Mouse (Mus musculus): ENCODE measurements around the gene Eefsec. TPM values are rescaled to one million over a fixed set of nuclear protein-coding genes. Genes with fewer than 3 reads are reported as not detected.

Gene Eefsec
- polyA plus RNA-seq, 1 experiment from 2014 or later: 19.2 TPM

DNA sequence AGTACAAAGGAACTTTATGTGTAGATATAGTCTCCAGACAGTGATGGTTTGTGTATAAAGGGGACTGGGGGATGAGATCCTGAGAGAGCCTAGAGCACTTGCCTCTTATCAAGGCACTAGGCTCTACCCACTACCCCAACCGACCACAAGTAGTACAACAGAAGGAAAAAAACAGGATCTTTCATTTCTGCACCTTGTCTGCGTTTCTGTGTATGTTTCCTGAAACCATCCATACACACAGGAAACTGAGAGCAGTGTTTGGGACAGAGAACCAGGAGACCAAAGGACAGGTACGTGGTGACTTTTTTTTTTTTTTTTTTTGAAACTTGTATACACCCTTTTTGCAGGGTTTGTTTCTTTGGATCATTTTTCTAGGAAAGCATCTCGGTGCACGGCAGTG, 678 bp downstream of the Eefsec start:
- H3K4me2 ChIP-seq (ENCODE audit: low read length): peak overlapping the region; percentile 74
- no peaks in the 10 kb centered on the region for H3K36me3 ChIP-seq (ENCODE audit: control insufficient read depth, insufficient read depth, low read length)
- 13% methylated on average over 5 of the region's 5 CpGs for WGBS
- no peaks in the 10 kb centered on the region for H3K27me3 ChIP-seq (ENCODE audit: control insufficient read depth, insufficient read depth, low read length)
- no peak for ATAC-seq (ENCODE audit: insufficient number of reproducible peaks, insufficient read depth, low FRiP score, low read depth)
- H3K9ac ChIP-seq (ENCODE audit: low read length): peak overlapping the region; percentile 81
- H3K9me3 ChIP-seq (ENCODE audit: control insufficient read depth, low read length): no peaks in the 10 kb centered on the region
- H3K4me3 ChIP-seq (ENCODE audit: control insufficient read depth in 1 of 2, insufficient read depth in 1 of 2, low read depth in 1 of 2, low read length in 2 of 2): peak overlapping the region; percentile 60 to 76
- H3K4me1 ChIP-seq (ENCODE audit: control insufficient read depth in 2 of 2, insufficient read depth in 2 of 2, low read length in 2 of 2): peaks cover 0 to 11% of the 10 kb centered on the region in 2 experiments; a peak in 2 of 4 replicates
- H3K27ac ChIP-seq (replicated peaks in 1 of 2; ENCODE audit: control insufficient read depth in 1 of 2, insufficient read depth in 1 of 2, low read depth in 2 of 2, low read length in 2 of 2): no peak overlapping the region

- 87% methylated on average over 7 of the region's 7 CpGs for WGBS
- no peak overlapping the region for H3K9ac ChIP-seq (ENCODE audit: low read length)
- ATAC-seq (ENCODE audit: insufficient number of reproducible peaks, insufficient read depth, low FRiP score, low read depth): no peak
- no peak overlapping the region for H3K27ac ChIP-seq (replicated peaks in 1 of 2; ENCODE audit: control insufficient read depth in 1 of 2, insufficient read depth in 1 of 2, low read depth in 2 of 2, low read length in 2 of 2)
- H3K4me2 ChIP-seq (ENCODE audit: low read length): no peak overlapping the region
- no peaks in the 10 kb centered on the region for H3K36me3 ChIP-seq (ENCODE audit: control insufficient read depth, insufficient read depth, low read length)
- H3K4me1 ChIP-seq (ENCODE audit: control insufficient read depth in 2 of 2, insufficient read depth in 2 of 2, low read length in 2 of 2): peaks cover 0 to 18% of the 10 kb centered on the region in 2 experiments; a peak in 2 of 4 replicates
- H3K9me3 ChIP-seq (ENCODE audit: control insufficient read depth, low read length): no peaks in the 10 kb centered on the region
- no peaks in the 10 kb centered on the region for H3K27me3 ChIP-seq (ENCODE audit: control insufficient read depth, insufficient read depth, low read length)
- H3K4me3 ChIP-seq (ENCODE audit: control insufficient read depth in 1 of 2, insufficient read depth in 1 of 2, low read depth in 1 of 2, low read length in 2 of 2): no peak overlapping the region
These were observed 2.1 kb downstream of the Eefsec start for GRCm38 (mm10) chr6:88444076-88444750.

DNA sequence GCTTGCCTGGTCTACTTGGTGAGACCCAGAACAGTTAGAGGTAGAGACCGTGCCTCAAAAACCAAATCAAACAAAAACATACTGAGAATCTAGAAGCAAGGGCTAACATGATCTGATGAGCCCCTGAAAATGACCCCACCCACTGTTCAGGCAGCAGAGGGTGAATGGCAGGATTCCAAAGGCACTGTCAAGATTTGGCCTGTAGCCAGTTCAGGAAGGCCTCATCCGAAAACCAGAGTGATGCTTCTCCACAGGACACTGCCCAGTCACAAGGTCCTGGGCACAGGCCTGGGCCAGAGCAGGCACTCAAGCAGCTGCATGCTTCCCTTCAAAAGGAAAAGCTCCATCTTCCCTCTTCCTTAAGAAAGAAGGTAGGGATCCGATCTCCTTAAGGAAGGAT, 2.9 kb downstream of the Eefsec start:
- H3K27ac ChIP-seq (replicated peaks in 1 of 2; ENCODE audit: control insufficient read depth in 1 of 2, insufficient read depth in 1 of 2, low read depth in 2 of 2, low read length in 2 of 2): no peak overlapping the region
- no peak overlapping the region for H3K4me2 ChIP-seq (ENCODE audit: low read length)
- no peak overlapping the region for H3K9ac ChIP-seq (ENCODE audit: low read length)
- H3K27me3 ChIP-seq (ENCODE audit: control insufficient read depth, insufficient read depth, low read length): no peaks in the 10 kb centered on the region
- 73% methylated on average over 3 of the region's 3 CpGs for WGBS
- no peak overlapping the region for H3K4me3 ChIP-seq (ENCODE audit: control insufficient read depth in 1 of 2, insufficient read depth in 1 of 2, low read depth in 1 of 2, low read length in 2 of 2)
- no peak for ATAC-seq (ENCODE audit: insufficient number of reproducible peaks, insufficient read depth, low FRiP score, low read depth)
- no peaks in the 10 kb centered on the region for H3K36me3 ChIP-seq (ENCODE audit: control insufficient read depth, insufficient read depth, low read length)
- peaks cover 0 to 18% of the 10 kb centered on the region in 2 experiments; a peak in 2 of 4 replicates for H3K4me1 ChIP-seq (ENCODE audit: control insufficient read depth in 2 of 2, insufficient read depth in 2 of 2, low read length in 2 of 2)
- no peaks in the 10 kb centered on the region for H3K9me3 ChIP-seq (ENCODE audit: control insufficient read depth, low read length)

- H3K4me2 ChIP-seq (ENCODE audit: low read length): no peak overlapping the region
- peaks cover 0 to 18% of the 10 kb centered on the region in 2 experiments; a peak in 2 of 4 replicates for H3K4me1 ChIP-seq (ENCODE audit: control insufficient read depth in 2 of 2, insufficient read depth in 2 of 2, low read length in 2 of 2)
- no peaks in the 10 kb centered on the region for H3K27me3 ChIP-seq (ENCODE audit: control insufficient read depth, insufficient read depth, low read length)
- H3K9me3 ChIP-seq (ENCODE audit: control insufficient read depth, low read length): no peaks in the 10 kb centered on the region
- no peak for ATAC-seq (ENCODE audit: insufficient number of reproducible peaks, insufficient read depth, low FRiP score, low read depth)
- H3K27ac ChIP-seq (replicated peaks in 1 of 2; ENCODE audit: control insufficient read depth in 1 of 2, insufficient read depth in 1 of 2, low read depth in 2 of 2, low read length in 2 of 2): no peak overlapping the region
- no peaks in the 10 kb centered on the region for H3K36me3 ChIP-seq (ENCODE audit: control insufficient read depth, insufficient read depth, low read length)
- 76% methylated on average over 3 of the region's 3 CpGs for WGBS
- no peak overlapping the region for H3K9ac ChIP-seq (ENCODE audit: low read length)
- no peak overlapping the region for H3K4me3 ChIP-seq (ENCODE audit: control insufficient read depth in 1 of 2, insufficient read depth in 1 of 2, low read depth in 1 of 2, low read length in 2 of 2)
These were observed 3.8 kb downstream of the Eefsec start for GRCm38 (mm10) chr6:88442551-88442950.

- Histone ChIP-seq H3K36me3 (ENCODE audit: control insufficient read depth, insufficient read depth, low read length) (no peaks in the 10 kb centered on the region), H3K27ac (replicated peaks in 1 of 2; ENCODE audit: control insufficient read depth in 1 of 2, insufficient read depth in 1 of 2, low read depth in 2 of 2, low read length in 2 of 2) (no peak overlapping the region), H3K4me3 (ENCODE audit: control insufficient read depth in 1 of 2, insufficient read depth in 1 of 2, low read depth in 1 of 2, low read length in 2 of 2) (no peak overlapping the region), H3K4me2 (ENCODE audit: low read length) (no peak overlapping the region), H3K9me3 (ENCODE audit: control insufficient read depth, low read length) (no peaks in the 10 kb centered on the region), H3K27me3 (ENCODE audit: control insufficient read depth, insufficient read depth, low read length) (no peaks in the 10 kb centered on the region), H3K9ac (ENCODE audit: low read length) (no peak overlapping the region), H3K4me1 (ENCODE audit: control insufficient read depth in 2 of 2, insufficient read depth in 2 of 2, low read length in 2 of 2) (peaks cover 0 to 8% of the 10 kb centered on the region in 2 experiments; a peak in 2 of 4 replicates)
- WGBS: 78% methylated on average over 4 of the region's 4 CpGs
- ATAC-seq (ENCODE audit: insufficient number of reproducible peaks, insufficient read depth, low FRiP score, low read depth): no peak
These were observed 7.3 kb downstream of the Eefsec start for GRCm38 (mm10) chr6:88439056-88439455.

GRCm38 (mm10) chr6:88435609-88436008, 10.7 kb downstream of the Eefsec start:
- Histone ChIP-seq H3K4me1 (ENCODE audit: control insufficient read depth in 2 of 2, insufficient read depth in 2 of 2, low read length in 2 of 2) (peaks cover 0 to 7% of the 10 kb centered on the region in 2 experiments; a peak in 2 of 4 replicates), H3K36me3 (ENCODE audit: control insufficient read depth, insufficient read depth, low read length) (no peaks in the 10 kb centered on the region), H3K27ac (replicated peaks in 1 of 2; ENCODE audit: control insufficient read depth in 1 of 2, insufficient read depth in 1 of 2, low read depth in 2 of 2, low read length in 2 of 2) (no peak overlapping the region), H3K4me2 (ENCODE audit: low read length) (no peak overlapping the region), H3K27me3 (ENCODE audit: control insufficient read depth, insufficient read depth, low read length) (no peaks in the 10 kb centered on the region), H3K9ac (ENCODE audit: low read length) (no peak overlapping the region), H3K9me3 (ENCODE audit: control insufficient read depth, low read length) (no peaks in the 10 kb centered on the region), H3K4me3 (ENCODE audit: control insufficient read depth in 1 of 2, insufficient read depth in 1 of 2, low read depth in 1 of 2, low read length in 2 of 2) (no peak overlapping the region)
- WGBS: 78% methylated on average over 7 of the region's 7 CpGs
- ATAC-seq (ENCODE audit: insufficient number of reproducible peaks, insufficient read depth, low FRiP score, low read depth): no peak

DNA sequence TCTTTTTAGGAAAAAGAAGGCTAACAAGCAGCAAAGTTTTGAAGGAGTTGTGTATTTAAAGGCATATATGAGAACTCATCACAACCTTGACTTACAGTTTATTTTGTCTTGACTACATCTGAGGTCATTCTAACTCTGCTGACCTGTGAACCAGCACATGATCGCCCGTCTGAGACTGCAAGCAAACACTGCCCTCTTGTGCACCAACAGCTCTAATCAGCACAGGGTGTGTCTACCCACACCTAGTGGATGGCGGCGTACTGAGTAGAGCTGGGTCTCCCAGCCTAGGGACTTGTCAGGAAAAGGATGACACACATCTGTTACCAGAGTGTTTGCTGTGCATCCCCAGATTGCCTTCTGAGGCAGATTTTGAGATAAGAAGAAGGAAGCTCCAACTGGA, 15.1 kb downstream of the Eefsec start:
- no peak overlapping the region for H3K4me3 ChIP-seq (ENCODE audit: control insufficient read depth in 1 of 2, insufficient read depth in 1 of 2, low read depth in 1 of 2, low read length in 2 of 2)
- H3K9me3 ChIP-seq (ENCODE audit: control insufficient read depth, low read length): no peaks in the 10 kb centered on the region
- WGBS: 13% methylated on average over 4 of the region's 4 CpGs
- ATAC-seq (ENCODE audit: insufficient number of reproducible peaks, insufficient read depth, low FRiP score, low read depth): peak; percentile 49; the same call in 1 of the 2 replicates
- H3K27me3 ChIP-seq (ENCODE audit: control insufficient read depth, insufficient read depth, low read length): no peaks in the 10 kb centered on the region
- peaks cover 6% of the 10 kb centered on the region in 2 experiments for H3K4me1 ChIP-seq (ENCODE audit: control insufficient read depth in 2 of 2, insufficient read depth in 2 of 2, low read length in 2 of 2)
- no peaks in the 10 kb centered on the region for H3K36me3 ChIP-seq (ENCODE audit: control insufficient read depth, insufficient read depth, low read length)
- no peak overlapping the region for H3K27ac ChIP-seq (replicated peaks in 1 of 2; ENCODE audit: control insufficient read depth in 1 of 2, insufficient read depth in 1 of 2, low read depth in 2 of 2, low read length in 2 of 2)
- no peak overlapping the region for H3K9ac ChIP-seq (ENCODE audit: low read length)
- H3K4me2 ChIP-seq (ENCODE audit: low read length): no peak overlapping the region
